Mouse (Mus musculus): Measurements from ENCODE around the gene Fmnl2.

DNA sequence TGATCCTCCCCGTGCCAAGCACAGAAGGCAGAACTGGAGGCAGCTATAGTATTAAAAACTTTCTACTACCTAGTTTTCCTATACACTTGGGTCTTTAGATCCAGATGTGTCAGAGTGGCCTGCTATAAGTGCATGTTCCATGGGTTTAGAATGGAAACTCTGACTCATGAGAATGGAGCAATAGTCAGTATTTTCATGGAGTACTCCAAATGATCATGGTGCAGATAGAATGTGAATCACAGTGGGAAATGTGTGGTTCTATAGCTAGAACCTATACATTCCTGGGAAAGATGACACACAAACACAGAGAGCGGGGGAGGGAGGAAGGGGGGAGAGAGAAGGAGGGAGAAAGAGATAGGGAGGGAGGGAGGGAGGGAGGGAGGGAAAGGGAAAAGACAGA is 13.8 kb upstream of the Fmnl2 start:
- TF ChIP-seq CTCF (IDR thresholded peaks at IDR 0.05), result no peak
- TF ChIP-seq EP300 (IDR thresholded peaks at IDR 0.05), result no peak
